Mouse (Mus musculus) intestine, embryonic 16.5 days (tissue): ENCODE measurements at regions not wholly inside any gene's neighbourhood (a gene's known extent, or its start where the extent isn't known, plus 50 kb on each side); places are given as distances from the start of the nearest gene placed in this dataset.
A peak's percentile ranks its signal among the peaks of the same experiment; 100 is the strongest.

Experiments used
- ATAC-seq: fragments of 200-750 bp; cut with Nextera tagmentation; 2 replicates; pipeline ENCODE4 v1.8.0; 2017; ENCODE audit warnings: moderate TSS enrichment, moderate library complexity
- H3K27ac ChIP-seq: fragments of 300-500 bp; sonication (generic); 2 replicates; pipeline ENCODE4 v1.5.1; 2014; ENCODE audit warnings: mild to moderate bottlenecking, low read length
- H3K27me3 ChIP-seq: fragments of 300-500 bp; sonication (generic); replicated peaks from 2 replicates; pipeline ENCODE4 v1.6.1; 2014; ENCODE audit warnings: low read length, control low read depth, mixed read lengths; ENCODE audit not compliant: control insufficient read depth, insufficient read depth
- H3K36me3 ChIP-seq: fragments of 300-500 bp; sonication (generic); 2 replicates; pipeline ENCODE4 v1.6.1; 2014; ENCODE audit warnings: low read length, control low read depth; ENCODE audit not compliant: control insufficient read depth, insufficient read depth
- H3K4me1 ChIP-seq: fragments of 300-500 bp; sonication (generic); 2 replicates; pipeline ENCODE4 v1.6.1; 2014; ENCODE audit warnings: low read length, control low read depth, mixed read lengths; ENCODE audit not compliant: control insufficient read depth, insufficient read depth
- H3K4me2 ChIP-seq: fragments of 300-500 bp; sonication (generic); 2 replicates; pipeline ENCODE4 v1.6.1; 2014; ENCODE audit warnings: low read depth, low read length, control low read depth
- H3K4me3 ChIP-seq: fragments of 300-500 bp; sonication (generic); 2 replicates; pipeline ENCODE4 v1.5.1; 2014; ENCODE audit warnings: mild to moderate bottlenecking, low read length
- H3K9ac ChIP-seq: fragments of 300-500 bp; sonication (generic); 2 replicates; pipeline ENCODE4 v1.6.1; 2014; ENCODE audit warnings: low read depth, low read length
- H3K9me3 ChIP-seq: fragments of 300-500 bp; sonication (generic); 2 replicates; pipeline ENCODE4 v1.6.1; 2016; ENCODE audit warnings: low read length, control low read depth; ENCODE audit not compliant: control insufficient read depth
- WGBS: fragments of 180-500 bp; shearing (Covaris S2); extraction: QIAGEN DNeasy Blood & Tissue Kit; methylation state at CpG from one replicate; pipeline ENCODE4 v1.1.7; 2014; 5-methylcytosine and 5-hydroxymethylcytosine counted together

- H3K27me3 ChIP-seq = no peaks in the 10 kb centered on the region
- H3K4me3 ChIP-seq = no peak overlapping the region
- H3K4me2 ChIP-seq = no peak overlapping the region
- no peak overlapping the region for H3K27ac ChIP-seq
- H3K4me1 ChIP-seq = no peaks in the 10 kb centered on the region
- no peaks in the 10 kb centered on the region for H3K9me3 ChIP-seq
- no peak for ATAC-seq
- no peak overlapping the region for H3K9ac ChIP-seq
- WGBS = 50% methylated on average over 11 of the region's 11 CpGs
- H3K36me3 ChIP-seq = no peaks in the 10 kb centered on the region
These were observed 151.1 kb upstream of the Cpeb2 start for GRCm38 (mm10) chr5:43081561-43082534.

- Histone ChIP-seq H3K9me3 (no peaks in the 10 kb centered on the region), H3K27ac (no peak overlapping the region), H3K4me1 (no peaks in the 10 kb centered on the region), H3K4me3 (no peak overlapping the region), H3K9ac (no peak overlapping the region), H3K36me3 (no peaks in the 10 kb centered on the region), H3K4me2 (no peak overlapping the region), H3K27me3 (no peaks in the 10 kb centered on the region)
- no peak for ATAC-seq
- 79% methylated on average over 2 of the region's 2 CpGs for WGBS
These were observed 145.9 kb upstream of the Cpeb2 start for GRCm38 (mm10) chr5:43087077-43087476.

GRCm38 (mm10) chr5:43087907-43088387, 145.0 kb upstream of the Cpeb2 start:
- Histone ChIP-seq H3K9ac (no peak overlapping the region), H3K4me2 (no peak overlapping the region), H3K4me3 (no peak overlapping the region), H3K4me1 (no peaks in the 10 kb centered on the region), H3K27ac (peak overlapping the region; percentile 4; the same call in 1 of the 2 replicates), H3K9me3 (no peaks in the 10 kb centered on the region), H3K27me3 (no peaks in the 10 kb centered on the region), H3K36me3 (no peaks in the 10 kb centered on the region)
- ATAC-seq = no peak
- WGBS = 55% methylated on average over 8 of the region's 8 CpGs

DNA sequence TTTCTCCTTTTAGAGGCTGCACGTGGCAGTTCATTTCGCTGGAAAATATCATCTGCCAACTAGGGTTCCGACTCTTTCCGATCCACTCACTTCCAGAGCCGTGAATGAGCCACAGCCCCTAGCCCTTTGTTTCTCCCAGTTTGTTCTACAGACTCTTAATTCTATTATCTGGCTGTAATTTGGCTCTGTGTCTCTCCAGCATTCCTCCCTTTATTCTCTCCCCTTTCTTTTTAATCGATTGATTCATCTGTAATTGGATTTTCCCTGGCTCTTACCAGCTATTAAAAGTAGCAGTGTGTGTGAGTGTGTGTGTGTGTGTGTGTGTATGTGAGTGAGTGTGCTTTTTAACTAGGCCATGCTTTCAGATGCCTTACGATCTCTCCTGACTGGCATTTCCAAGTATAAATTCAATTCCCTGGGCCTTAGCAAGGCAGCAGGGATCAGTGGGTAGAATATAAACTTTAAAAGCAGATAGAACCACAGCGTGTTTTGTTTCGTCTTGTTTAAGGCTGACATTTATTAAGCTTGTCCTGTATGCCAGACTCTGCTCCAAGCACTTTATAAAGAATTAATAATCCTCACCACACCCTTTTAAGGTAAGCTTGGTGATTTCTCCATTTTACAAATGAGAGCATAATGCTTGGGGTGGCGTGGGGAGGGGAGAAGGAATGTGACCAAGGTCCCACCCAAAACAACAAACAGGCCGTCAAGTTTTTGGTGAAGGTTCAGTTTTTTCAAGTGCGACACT, 144.1 kb upstream of the Cpeb2 start:
- H3K27ac ChIP-seq = no peak overlapping the region
- no peak overlapping the region for H3K4me3 ChIP-seq
- 69% methylated on average over 12 of the region's 12 CpGs for WGBS
- H3K9ac ChIP-seq = no peak overlapping the region
- H3K36me3 ChIP-seq = no peaks in the 10 kb centered on the region
- H3K4me2 ChIP-seq = no peak overlapping the region
- H3K27me3 ChIP-seq = no peaks in the 10 kb centered on the region
- H3K9me3 ChIP-seq = no peaks in the 10 kb centered on the region
- no peak for ATAC-seq
- H3K4me1 ChIP-seq = no peaks in the 10 kb centered on the region

DNA sequence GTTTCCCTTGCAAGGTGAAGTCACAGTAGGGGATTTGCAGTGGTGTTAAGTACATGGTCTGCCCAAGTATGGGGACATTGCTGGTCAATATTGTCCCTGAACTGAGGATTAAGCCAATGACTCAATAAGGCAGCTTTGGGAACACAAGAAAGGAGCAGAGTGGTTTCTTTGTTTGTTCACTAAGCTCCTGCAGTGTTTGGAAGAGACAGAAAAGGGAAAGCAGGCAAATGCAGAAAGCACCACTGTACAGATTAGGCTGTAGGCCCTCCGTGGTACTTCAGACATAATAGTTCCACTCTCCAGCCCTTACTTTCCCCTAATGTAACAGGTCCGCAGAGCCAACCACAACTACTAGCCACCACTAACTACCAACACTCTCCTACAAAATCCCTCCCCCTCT, 143.5 kb upstream of the Cpeb2 start:
- no peak overlapping the region for H3K27ac ChIP-seq
- no peak overlapping the region for H3K4me2 ChIP-seq
- no peaks in the 10 kb centered on the region for H3K9me3 ChIP-seq
- H3K4me3 ChIP-seq = no peak overlapping the region
- WGBS = 60% methylated on average over 2 of the region's 2 CpGs
- ATAC-seq = no peak
- H3K4me1 ChIP-seq = no peaks in the 10 kb centered on the region
- no peak overlapping the region for H3K9ac ChIP-seq
- H3K36me3 ChIP-seq = no peaks in the 10 kb centered on the region
- H3K27me3 ChIP-seq = no peaks in the 10 kb centered on the region

DNA sequence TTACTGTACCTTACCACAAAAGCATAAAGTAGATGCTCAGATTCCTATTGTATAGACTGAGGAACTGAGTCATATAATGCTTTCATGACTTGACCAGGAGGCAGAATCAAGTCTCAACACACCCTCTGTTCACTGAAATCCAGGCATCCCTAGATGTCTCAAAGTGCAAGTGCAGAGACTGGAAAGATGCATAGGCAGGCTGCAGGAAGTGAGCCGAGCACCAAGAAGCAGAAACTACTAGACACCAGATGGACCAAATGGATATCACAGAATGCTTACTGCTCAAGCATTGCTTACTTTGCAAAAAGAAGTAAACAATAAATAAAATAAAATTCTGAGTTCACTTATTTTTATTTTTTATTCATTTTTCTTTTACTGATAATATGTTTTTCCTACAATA, 143.0 kb upstream of the Cpeb2 start:
- Histone ChIP-seq H3K27me3 (no peaks in the 10 kb centered on the region), H3K4me3 (no peak overlapping the region), H3K27ac (no peak overlapping the region), H3K9me3 (no peaks in the 10 kb centered on the region), H3K4me2 (no peak overlapping the region), H3K36me3 (no peaks in the 10 kb centered on the region), H3K4me1 (no peaks in the 10 kb centered on the region), H3K9ac (no peak overlapping the region)
- ATAC-seq = no peak
- 65% methylated on average over 1 of the region's 1 CpGs for WGBS

- no peaks in the 10 kb centered on the region for H3K27me3 ChIP-seq
- no peaks in the 10 kb centered on the region for H3K36me3 ChIP-seq
- no peak overlapping the region for H3K9ac ChIP-seq
- no peak overlapping the region for H3K4me2 ChIP-seq
- H3K4me1 ChIP-seq = no peaks in the 10 kb centered on the region
- ATAC-seq = 0 out of 2 replicates have a peak, but pooled peaks have one; percentile 13
- no peaks in the 10 kb centered on the region for H3K9me3 ChIP-seq
- H3K4me3 ChIP-seq = no peak overlapping the region
- no peak overlapping the region for H3K27ac ChIP-seq
- WGBS = 76% methylated on average over 5 of the region's 5 CpGs
These were observed 139.2 kb upstream of the Cpeb2 start for GRCm38 (mm10) chr5:43093647-43094326.

DNA sequence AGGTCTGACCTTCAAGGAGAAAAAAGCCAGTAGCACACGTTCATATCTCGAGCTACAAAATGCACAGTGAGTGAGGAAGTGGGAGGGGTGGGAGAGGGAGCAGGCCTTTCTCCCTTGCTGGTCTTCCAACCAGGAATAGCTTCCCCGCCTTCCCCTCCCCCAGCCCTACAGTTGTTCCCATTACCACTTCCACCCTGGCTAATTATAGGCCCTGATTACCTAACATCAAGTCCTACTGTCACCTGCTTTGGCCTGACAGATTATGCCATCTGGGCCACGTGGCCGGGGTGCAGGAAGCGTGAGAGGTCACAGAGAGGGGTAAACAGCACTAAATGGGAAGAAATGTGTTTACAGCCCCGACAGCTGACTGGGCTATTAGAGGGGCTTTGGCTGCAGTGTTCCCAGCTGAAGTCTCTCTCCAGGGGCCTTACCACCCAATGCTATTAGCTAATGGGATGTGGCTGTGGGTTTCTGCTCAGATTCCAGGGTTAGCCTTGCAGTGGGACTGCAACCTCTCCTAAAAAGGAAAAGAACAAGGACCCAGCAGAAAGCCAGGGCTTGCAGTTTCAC, 138.6 kb upstream of the Cpeb2 start:
- H3K9me3 ChIP-seq = no peaks in the 10 kb centered on the region
- no peak overlapping the region for H3K27ac ChIP-seq
- peak; percentile 81 for ATAC-seq
- H3K36me3 ChIP-seq = no peaks in the 10 kb centered on the region
- no peak overlapping the region for H3K9ac ChIP-seq
- H3K27me3 ChIP-seq = no peaks in the 10 kb centered on the region
- no peak overlapping the region for H3K4me2 ChIP-seq
- H3K4me1 ChIP-seq = no peaks in the 10 kb centered on the region
- 18% methylated on average over 7 of the region's 7 CpGs for WGBS
- H3K4me3 ChIP-seq = no peak overlapping the region

DNA sequence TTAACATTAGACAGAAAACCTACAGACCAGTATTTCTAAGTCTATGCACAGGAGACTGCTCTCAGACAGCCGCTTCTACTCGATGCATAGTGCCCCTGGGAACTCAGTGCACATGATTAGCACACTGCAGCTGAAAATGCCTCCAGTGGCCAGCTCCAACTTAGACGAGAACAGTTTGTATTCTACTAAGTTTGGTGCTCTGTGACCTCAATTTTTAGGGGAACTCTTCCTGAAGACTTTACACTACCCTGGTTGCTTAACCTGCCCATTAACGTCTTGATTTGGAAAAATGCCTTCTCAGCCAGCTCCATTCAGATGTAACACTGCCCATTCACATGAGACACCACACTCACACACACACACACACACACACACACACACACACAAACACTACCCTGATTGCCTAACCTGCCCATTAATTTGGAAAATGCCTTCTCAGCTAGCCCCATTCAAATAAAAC, 130.9 kb upstream of the Cpeb2 start:
- Histone ChIP-seq H3K36me3 (no peaks in the 10 kb centered on the region), H3K27me3 (no peaks in the 10 kb centered on the region), H3K9me3 (no peaks in the 10 kb centered on the region), H3K9ac (no peak overlapping the region), H3K4me1 (no peaks in the 10 kb centered on the region), H3K4me2 (no peak overlapping the region), H3K4me3 (no peak overlapping the region), H3K27ac (no peak overlapping the region)
- no peak for ATAC-seq
- 49% methylated on average over 4 of the region's 4 CpGs for WGBS
